Mouse (Mus musculus): ENCODE data around the gene Cdc14a.

The Cdc14a gene

GRCm38 (mm10) chr3:116290041-116290815, 133.6 kb downstream of the Cdc14a start:
- no peak for TF ChIP-seq GATA4 (IDR thresholded peaks at IDR 0.05; ENCODE audit: insufficient replicate concordance, low read length)

DNA sequence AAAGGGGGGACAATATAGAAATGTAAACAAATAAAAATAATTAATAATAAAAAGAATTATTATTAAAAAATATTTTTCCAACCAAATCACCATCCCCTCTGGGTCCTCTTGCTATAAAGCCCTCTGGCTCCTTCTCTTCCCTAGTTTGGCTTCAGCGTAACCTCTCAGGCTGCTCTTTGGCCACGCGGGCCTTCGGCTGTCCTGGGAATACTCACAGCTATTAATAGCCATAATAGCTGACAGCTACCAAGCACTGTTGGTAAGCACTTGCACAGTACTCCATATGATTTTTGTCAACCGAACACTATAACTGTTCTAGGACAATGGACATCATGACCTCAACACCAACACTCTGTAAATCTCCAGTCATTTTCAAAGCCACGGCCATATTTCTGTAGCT, 135.0 kb downstream of the Cdc14a start:
- TF ChIP-seq GATA4 (IDR thresholded peaks at IDR 0.05; ENCODE audit: insufficient replicate concordance, low read length): no peak

- TF ChIP-seq GATA4 (IDR thresholded peaks at IDR 0.05; ENCODE audit: insufficient replicate concordance, low read length): no peak
Observed at GRCm38 (mm10) chr3:116284735-116285134, 139.1 kb downstream of the Cdc14a start.

- TF ChIP-seq GATA4 (IDR thresholded peaks at IDR 0.05; ENCODE audit: insufficient replicate concordance, low read length): no peak
Observed at GRCm38 (mm10) chr3:116283996-116284395, 139.8 kb downstream of the Cdc14a start.

- no peak for TF ChIP-seq GATA4 (IDR thresholded peaks at IDR 0.05; ENCODE audit: insufficient replicate concordance, low read length)
Observed at GRCm38 (mm10) chr3:116281663-116282062, 142.2 kb downstream of the Cdc14a start.

DNA sequence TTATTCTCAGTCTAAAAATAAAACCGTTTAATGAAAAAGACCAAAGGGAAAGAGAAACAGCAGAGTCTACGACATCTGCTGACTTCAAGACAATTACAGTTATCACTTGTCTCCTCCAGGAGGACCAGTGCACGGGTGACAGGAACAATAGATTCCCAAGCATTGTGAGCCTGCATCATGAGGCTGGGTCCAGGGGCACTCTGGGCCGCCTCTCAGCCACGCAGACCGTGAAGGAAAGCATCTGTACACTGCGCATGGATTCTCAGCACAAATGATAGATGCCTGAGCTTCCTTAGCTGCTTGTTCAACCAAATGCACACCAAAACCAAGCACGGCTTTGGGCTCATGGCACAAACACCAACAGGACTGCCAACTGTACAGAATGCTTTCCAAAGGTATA, 146.7 kb downstream of the Cdc14a start:
- TF ChIP-seq GATA4 (IDR thresholded peaks at IDR 0.05; ENCODE audit: insufficient replicate concordance, low read length): no peak

DNA sequence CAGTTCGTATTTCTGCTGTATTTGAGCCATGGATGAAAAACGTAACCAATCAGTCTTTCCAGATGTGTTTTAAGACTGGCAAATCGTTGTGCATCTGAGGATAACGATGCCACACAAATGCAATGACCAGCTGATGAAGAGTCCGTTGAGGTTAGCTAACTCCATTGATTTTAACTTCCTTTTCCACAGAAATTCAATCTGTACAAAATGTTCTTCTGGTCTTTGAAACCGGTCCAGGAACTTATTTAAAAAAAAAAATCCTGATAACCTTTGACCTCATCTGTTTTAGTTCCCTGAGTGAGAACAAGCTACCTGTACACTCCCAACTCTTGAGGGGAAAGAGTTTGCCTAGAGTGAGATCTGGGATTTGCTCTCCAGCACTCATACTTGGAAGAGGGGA, 152.2 kb downstream of the Cdc14a start:
- TF ChIP-seq GATA4 (IDR thresholded peaks at IDR 0.05; ENCODE audit: insufficient replicate concordance, low read length): no peak

GRCm38 (mm10) chr3:116267036-116267654, 156.7 kb downstream of the Cdc14a start:
- TF ChIP-seq GATA4 (IDR thresholded peaks at IDR 0.05; ENCODE audit: insufficient replicate concordance, low read length): no peak

DNA sequence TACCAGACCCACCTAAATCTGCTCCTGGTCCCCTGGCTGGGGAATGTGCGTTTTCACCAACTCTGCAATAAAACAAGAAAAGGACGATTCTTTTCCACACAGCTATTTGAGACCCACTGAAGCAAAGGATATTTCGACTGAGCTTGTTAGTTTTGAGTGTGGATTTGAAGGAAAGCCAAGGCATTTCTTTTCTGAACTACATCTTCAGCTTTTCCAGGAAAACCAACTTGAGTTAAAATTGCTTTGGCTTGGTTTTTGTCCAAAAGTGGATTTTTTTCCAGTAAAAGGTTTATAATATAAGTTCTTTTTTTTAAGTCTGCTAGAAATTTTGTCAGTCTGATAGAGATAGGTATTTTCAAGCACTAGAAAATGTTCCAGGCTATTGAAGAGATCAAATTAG, 157.5 kb downstream of the Cdc14a start:
- no peak for TF ChIP-seq GATA4 (IDR thresholded peaks at IDR 0.05; ENCODE audit: insufficient replicate concordance, low read length)

GRCm38 (mm10) chr3:116263977-116264376, 159.9 kb downstream of the Cdc14a start:
- no peak for TF ChIP-seq GATA4 (IDR thresholded peaks at IDR 0.05; ENCODE audit: insufficient replicate concordance, low read length)

DNA sequence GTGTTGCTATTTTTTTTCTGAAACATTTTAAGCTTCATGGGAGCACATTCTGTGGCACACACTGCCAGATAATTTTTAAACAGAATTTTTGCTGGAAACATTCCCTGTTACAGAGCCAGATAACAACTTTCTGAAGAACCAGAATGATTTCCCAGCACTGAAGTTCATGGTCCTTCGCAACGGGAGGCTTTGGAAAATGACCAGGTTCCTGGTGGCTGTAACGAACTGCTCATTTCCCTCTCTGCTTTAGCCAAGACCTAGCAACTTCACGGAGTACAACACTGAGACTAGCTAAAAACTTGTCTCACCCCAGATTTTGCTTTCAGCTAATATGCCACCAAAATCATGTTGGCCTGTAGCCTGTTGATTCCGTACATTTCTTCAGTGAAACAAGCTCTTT, 160.8 kb downstream of the Cdc14a start:
- TF ChIP-seq GATA4 (IDR thresholded peaks at IDR 0.05; ENCODE audit: insufficient replicate concordance, low read length): no peak

DNA sequence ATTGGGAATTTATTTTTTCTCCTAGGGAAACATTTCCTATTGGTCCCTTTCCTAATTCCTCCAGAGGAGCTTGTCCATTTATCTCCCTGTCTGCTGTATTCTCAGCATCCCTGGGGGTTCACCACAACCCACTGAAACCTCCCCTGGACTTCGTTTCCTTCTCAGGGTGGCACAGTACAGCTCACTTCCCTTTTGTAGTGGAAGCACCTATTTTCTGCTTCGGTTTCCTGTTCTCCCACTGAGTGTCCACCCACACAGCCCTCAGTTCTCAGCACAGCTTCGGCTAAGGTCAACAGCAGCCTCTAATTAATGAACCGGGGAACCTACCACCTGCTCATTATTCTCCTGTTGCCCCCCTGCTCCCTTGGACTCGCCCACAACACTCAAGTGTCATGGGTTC, 167.7 kb downstream of the Cdc14a start:
- no peak for TF ChIP-seq GATA4 (IDR thresholded peaks at IDR 0.05; ENCODE audit: insufficient replicate concordance, low read length)

GRCm38 (mm10) chr3:116253077-116253531, 170.7 kb downstream of the Cdc14a start, which contains the start of gene Gpr88:
Gpr88 (minus strand) TSS chr3:116253503.
- no peak for TF ChIP-seq GATA4 (IDR thresholded peaks at IDR 0.05; ENCODE audit: insufficient replicate concordance, low read length)

DNA sequence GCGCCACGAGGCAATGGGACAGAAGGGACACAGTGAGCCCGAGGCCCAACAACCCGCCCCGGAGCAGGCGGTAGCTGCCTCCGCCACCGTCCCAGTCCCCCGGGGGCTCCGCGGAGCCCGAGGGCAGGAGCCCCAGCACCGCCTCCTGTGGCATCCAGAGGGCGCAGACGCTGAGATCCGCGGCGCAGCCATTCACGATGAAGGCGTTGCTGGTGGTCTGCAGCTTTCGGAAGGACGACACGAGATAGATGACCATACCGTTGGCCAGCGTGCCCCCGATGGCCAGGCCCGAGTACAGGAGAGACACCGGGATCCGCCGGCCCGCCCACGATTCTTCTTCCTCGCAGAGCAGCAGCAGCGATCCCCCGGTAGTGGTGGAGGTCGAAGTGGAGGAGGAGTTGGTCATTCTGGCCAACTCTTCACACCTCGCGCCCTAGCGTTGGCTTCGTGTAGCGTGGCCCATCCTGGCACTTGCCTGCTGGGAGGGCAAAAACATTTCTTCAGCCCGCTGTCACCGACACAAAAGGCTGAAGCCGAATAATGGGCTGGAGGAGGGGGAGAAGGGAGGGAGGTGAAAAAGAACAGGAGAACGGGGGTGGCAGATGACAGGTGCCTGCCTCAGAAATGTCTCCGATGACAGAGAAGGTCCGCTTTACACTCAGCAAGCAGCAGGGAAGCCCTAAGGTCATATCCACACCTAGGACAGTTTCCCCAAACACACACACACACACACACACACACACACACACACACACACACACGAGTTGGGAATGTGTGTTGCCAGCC, 171.4 kb downstream of the Cdc14a start:
- no peak for TF ChIP-seq GATA4 (IDR thresholded peaks at IDR 0.05; ENCODE audit: insufficient replicate concordance, low read length)

GRCm38 (mm10) chr3:116251481-116252254, 172.2 kb downstream of the Cdc14a start:
- no peak for TF ChIP-seq GATA4 (IDR thresholded peaks at IDR 0.05; ENCODE audit: insufficient replicate concordance, low read length)
